Mouse (Mus musculus) stomach, embryonic 16.5 days (tissue): ENCODE measurements around the gene Auh. TPM values are rescaled to one million over a fixed set of nuclear protein-coding genes. Genes with fewer than 3 reads are reported as not detected.
A peak's percentile ranks its signal among the peaks of the same experiment; 100 is the strongest.

Experiments used
- ATAC-seq: fragments of 200-750 bp; cut with Nextera tagmentation; 2 replicates; pipeline ENCODE4 v1.8.0; 2017; ENCODE audit warnings: moderate number of reproducible peaks, moderate TSS enrichment; ENCODE audit not compliant: insufficient read depth, low FRiP score
- H3K27ac ChIP-seq: fragments of 300-500 bp; sonication (generic); 2 replicates; pipeline ENCODE4 v1.5.1; 2014; ENCODE audit warnings: low read length
- H3K27me3 ChIP-seq: fragments of 300-500 bp; sonication (generic); 2 replicates; pipeline ENCODE4 v1.6.1; 2014; ENCODE audit warnings: low read length, control low read depth, mixed read lengths; ENCODE audit not compliant: control insufficient read depth, insufficient read depth
- H3K36me3 ChIP-seq: fragments of 300-500 bp; sonication (generic); 2 replicates; pipeline ENCODE4 v1.6.1; 2014; ENCODE audit warnings: low read length; ENCODE audit not compliant: control insufficient read depth, insufficient read depth
- H3K4me1 ChIP-seq: fragments of 300-500 bp; sonication (generic); 2 replicates; pipeline ENCODE4 v1.6.1; 2014; ENCODE audit warnings: low read length, control low read depth, mixed read lengths; ENCODE audit not compliant: control insufficient read depth, insufficient read depth
- H3K4me2 ChIP-seq: fragments of 300-500 bp; sonication (generic); 2 replicates; pipeline ENCODE4 v1.6.1; 2014; ENCODE audit warnings: low read depth, low read length, mixed read lengths
- H3K4me3 ChIP-seq: fragments of 300-500 bp; sonication (generic); replicated peaks from 2 replicates; pipeline ENCODE4 v1.5.1; 2014; ENCODE audit warnings: mild to moderate bottlenecking, low read length
- H3K9ac ChIP-seq: fragments of 300-500 bp; sonication (generic); 2 replicates; pipeline ENCODE4 v1.6.1; 2014; ENCODE audit warnings: low read length
- H3K9me3 ChIP-seq: fragments of 300-500 bp; sonication (generic); replicated peaks from 2 replicates; pipeline ENCODE4 v1.6.1; 2016; ENCODE audit warnings: low read length, control low read depth; ENCODE audit not compliant: control insufficient read depth
- WGBS: fragments of 180-500 bp; shearing (Covaris S2); extraction: QIAGEN DNeasy Blood & Tissue Kit; methylation state at CpG from one replicate; pipeline ENCODE4 v1.1.7; 2014; 5-methylcytosine and 5-hydroxymethylcytosine counted together
- polyA plus RNA-seq: library from polyadenylated mRNA; unstranded; fragments of >200 nt; fragmentation: Nextera tagmentation; extraction: Ambion mirVana; gene quantifications from 2 replicates; pipeline ENCODE4 v1.2.1, GENCODE M21; 2015

Gene Auh
- polyA plus RNA-seq, 1 experiment from 2014 or later, result 46.9 TPM

GRCm38 (mm10) chr13:52897806-52898205, 31.7 kb downstream of the Auh start:
- 68% methylated on average over 6 of the region's 6 CpGs for WGBS
- no peaks in the 10 kb centered on the region for H3K27me3 ChIP-seq
- no peak for ATAC-seq
- no peaks in the 10 kb centered on the region for H3K4me1 ChIP-seq
- H3K36me3 ChIP-seq, result no peaks in the 10 kb centered on the region
- no peak overlapping the region for H3K9ac ChIP-seq
- no peaks in the 10 kb centered on the region for H3K9me3 ChIP-seq
- no peak overlapping the region for H3K4me3 ChIP-seq
- no peak overlapping the region for H3K27ac ChIP-seq
- no peak overlapping the region for H3K4me2 ChIP-seq

- no peak for ATAC-seq
- Histone ChIP-seq H3K4me3 (no peak overlapping the region), H3K9me3 (no peaks in the 10 kb centered on the region), H3K9ac (no peak overlapping the region), H3K27ac (no peak overlapping the region), H3K27me3 (no peaks in the 10 kb centered on the region), H3K4me1 (no peaks in the 10 kb centered on the region), H3K4me2 (no peak overlapping the region), H3K36me3 (no peaks in the 10 kb centered on the region)
- WGBS, result 80% methylated on average over 1 of the region's 1 CpGs
Measured at GRCm38 (mm10) chr13:52892791-52893190, 36.7 kb downstream of the Auh start.

- H3K4me2 ChIP-seq, result peak overlapping the region; percentile 20; the same call in 1 of the 2 replicates
- no peak overlapping the region for H3K4me3 ChIP-seq
- peak; percentile 79; the same call in 1 of the 2 replicates for ATAC-seq
- H3K9ac ChIP-seq, result peak overlapping the region; percentile 60
- no peaks in the 10 kb centered on the region for H3K9me3 ChIP-seq
- no peaks in the 10 kb centered on the region for H3K4me1 ChIP-seq
- WGBS, result 47% methylated on average over 10 of the region's 10 CpGs
- no peaks in the 10 kb centered on the region for H3K27me3 ChIP-seq
- H3K36me3 ChIP-seq, result no peaks in the 10 kb centered on the region
- peak overlapping the region; percentile 91 for H3K27ac ChIP-seq
Measured at GRCm38 (mm10) chr13:52892065-52892503, 37.4 kb downstream of the Auh start.

GRCm38 (mm10) chr13:52890313-52890712, 39.2 kb downstream of the Auh start:
- no peaks in the 10 kb centered on the region for H3K36me3 ChIP-seq
- no peak overlapping the region for H3K4me2 ChIP-seq
- H3K4me1 ChIP-seq, result no peaks in the 10 kb centered on the region
- no peak for ATAC-seq
- H3K27me3 ChIP-seq, result no peaks in the 10 kb centered on the region
- 82% methylated on average over 9 of the region's 9 CpGs for WGBS
- H3K9me3 ChIP-seq, result no peaks in the 10 kb centered on the region
- no peak overlapping the region for H3K27ac ChIP-seq
- no peak overlapping the region for H3K4me3 ChIP-seq
- H3K9ac ChIP-seq, result no peak overlapping the region

GRCm38 (mm10) chr13:52886779-52887178, 42.7 kb downstream of the Auh start:
- Histone ChIP-seq H3K4me2 (no peak overlapping the region), H3K9me3 (no peaks in the 10 kb centered on the region), H3K9ac (no peak overlapping the region), H3K27ac (no peak overlapping the region), H3K36me3 (no peaks in the 10 kb centered on the region), H3K4me1 (peaks cover 8% of the 10 kb centered on the region), H3K27me3 (no peaks in the 10 kb centered on the region), H3K4me3 (no peak overlapping the region)
- no peak for ATAC-seq
- WGBS, result 91% methylated on average over 7 of the region's 7 CpGs

- Histone ChIP-seq H3K27me3 (no peaks in the 10 kb centered on the region), H3K36me3 (no peaks in the 10 kb centered on the region), H3K4me1 (peaks cover 12% of the 10 kb centered on the region), H3K9me3 (no peaks in the 10 kb centered on the region), H3K27ac (no peak overlapping the region), H3K9ac (no peak overlapping the region), H3K4me3 (no peak overlapping the region), H3K4me2 (no peak overlapping the region)
- no peak for ATAC-seq
- 63% methylated on average over 4 of the region's 4 CpGs for WGBS
Measured at GRCm38 (mm10) chr13:52883960-52884326, 45.5 kb downstream of the Auh start.

GRCm38 (mm10) chr13:52883084-52883959, 46.2 kb downstream of the Auh start:
- 53% methylated on average over 19 of the region's 19 CpGs for WGBS
- H3K4me1 ChIP-seq, result peaks cover 12% of the 10 kb centered on the region
- peak overlapping the region; percentile 79 for H3K27ac ChIP-seq
- H3K4me2 ChIP-seq, result no peak overlapping the region
- ATAC-seq, result no peak
- no peaks in the 10 kb centered on the region for H3K27me3 ChIP-seq
- H3K9me3 ChIP-seq, result no peaks in the 10 kb centered on the region
- no peak overlapping the region for H3K9ac ChIP-seq
- H3K36me3 ChIP-seq, result no peaks in the 10 kb centered on the region
- no peak overlapping the region for H3K4me3 ChIP-seq

- Histone ChIP-seq H3K9ac (no peak overlapping the region), H3K36me3 (no peaks in the 10 kb centered on the region), H3K4me3 (no peak overlapping the region), H3K4me1 (peaks cover 12% of the 10 kb centered on the region), H3K4me2 (no peak overlapping the region), H3K27ac (peak overlapping the region; percentile 68), H3K9me3 (no peaks in the 10 kb centered on the region), H3K27me3 (no peaks in the 10 kb centered on the region)
- 62% methylated on average over 5 of the region's 5 CpGs for WGBS
- peak; percentile 19; the same call in 1 of the 2 replicates for ATAC-seq
Measured at GRCm38 (mm10) chr13:52880386-52880785, 49.1 kb downstream of the Auh start.

- ATAC-seq, result peak; percentile 65
- no peaks in the 10 kb centered on the region for H3K27me3 ChIP-seq
- no peak overlapping the region for H3K9ac ChIP-seq
- no peak overlapping the region for H3K4me3 ChIP-seq
- no peaks in the 10 kb centered on the region for H3K36me3 ChIP-seq
- WGBS, result 63% methylated on average over 12 of the region's 12 CpGs
- peaks cover 12% of the 10 kb centered on the region for H3K4me1 ChIP-seq
- peak overlapping the region; percentile 81 for H3K27ac ChIP-seq
- H3K4me2 ChIP-seq, result no peak overlapping the region
- no peaks in the 10 kb centered on the region for H3K9me3 ChIP-seq
Measured at GRCm38 (mm10) chr13:52879918-52880317, 49.6 kb downstream of the Auh start.
